Mouse (Mus musculus) gastrocnemius, postnatal 10 days (tissue): ENCODE measurements around the gene Crocc2. TPM values are rescaled to one million over a fixed set of nuclear protein-coding genes. Genes with fewer than 3 reads are reported as not detected.
A peak's percentile ranks its signal among the peaks of the same experiment; 100 is the strongest.

ENCODE experiments used
- DNase-seq: peaks from one replicate; pipeline ENCODE4 v3.0.0; 2021; ENCODE audit warnings: mixed read lengths
- microRNA-seq, 2 experiments: library from miRNA; unstranded; fragments of <30 nt; microRNA quantifications; one replicate each; pipeline ENCODE4 v1.2.0; 2021
- total RNA-seq, 2 experiments: library from RNA; stranded (reverse); gene quantifications; 2 replicates each; pipeline ENCODE4 v1.2.3; 2021

The Crocc2 gene
- total RNA-seq, 2 experiments from 2014 or later, result 0.05 TPM; not detected in 1

DNA sequence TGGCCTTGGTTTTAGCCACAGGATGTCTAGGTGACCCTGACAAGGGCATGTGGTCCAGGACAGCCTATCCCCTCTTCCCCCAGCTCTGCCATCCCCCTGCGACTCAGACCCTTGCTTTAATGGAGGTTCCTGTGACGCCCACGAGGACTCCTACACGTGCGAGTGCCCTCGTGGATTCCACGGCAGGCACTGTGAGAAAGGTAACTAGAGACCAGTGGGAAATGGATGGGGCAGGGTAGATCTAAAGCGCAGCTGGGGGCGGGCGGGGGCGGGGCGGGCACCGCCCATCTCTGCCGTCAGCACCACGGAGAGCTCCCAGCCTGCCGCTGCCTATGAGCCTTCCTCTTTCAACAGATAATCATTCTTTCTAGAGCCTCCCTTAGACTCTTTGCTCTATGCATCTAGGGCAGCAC lies 103.9 kb downstream of the Crocc2 start:
- peak; percentile 32 for DNase-seq

DNA sequence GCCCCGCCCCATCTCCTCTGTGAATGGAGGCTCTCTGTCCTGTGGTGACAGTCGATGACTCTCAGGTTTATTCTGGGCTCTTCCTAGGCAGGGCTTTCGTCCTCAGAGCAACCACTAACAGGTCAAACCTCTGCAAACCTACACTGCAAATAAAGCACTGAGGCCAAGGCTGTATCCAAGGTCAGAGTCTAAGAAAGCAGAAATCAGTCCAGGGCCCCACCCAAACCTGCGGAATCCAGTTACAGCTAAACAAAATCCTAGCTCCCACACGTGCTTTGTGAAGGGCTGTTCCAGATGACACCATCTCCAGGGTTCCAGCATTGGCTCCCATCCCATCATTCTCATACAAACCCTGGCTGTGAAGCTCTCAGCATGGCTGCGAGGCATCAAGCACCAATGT lies 107.0 kb downstream of the Crocc2 start:
- DNase-seq, result no peak

DNA sequence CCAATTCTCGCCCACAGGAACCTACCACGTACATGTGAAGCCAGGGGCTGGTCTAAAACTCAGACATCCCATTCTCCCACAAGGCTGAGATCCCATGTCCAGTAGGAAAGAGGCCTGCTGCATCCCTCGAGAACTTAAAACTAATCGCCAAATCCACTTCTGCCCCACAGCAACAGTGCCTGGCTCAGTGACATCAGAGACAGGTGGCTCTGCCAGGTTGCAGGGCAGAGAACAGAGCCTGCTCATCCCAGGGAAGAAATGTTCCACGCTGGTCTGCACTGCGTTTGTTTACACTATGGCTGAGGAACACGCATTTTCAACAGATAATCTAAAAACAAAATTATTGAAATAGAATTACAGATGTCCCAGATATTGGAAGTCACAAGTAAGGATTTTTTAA lies 108.5 kb downstream of the Crocc2 start:
- DNase-seq, result no peak

Small RNA genes lying within 50 kb of the gene (microRNA-seq; reads per million reads assigned to microRNA genes)
- gene Mir6901, result 0.25 to 0.64 reads per million in 2 experiments

Other genes with a start within 250 kb of the Crocc2 start
- 1 to 10 TPM; 5.5 to 7.9 TPM for gene Capn10, start 234.3 kb upstream of the Crocc2 start, total RNA-seq
- under 1 TPM; 0.12 to 0.56 TPM for gene Gpr35, start 217.9 kb upstream of the Crocc2 start, total RNA-seq
- gene Aqp12, start 162.4 kb upstream of the Crocc2 start, total RNA-seq, result not detected
- 1 to 10 TPM; 4.7 to 6.3 TPM for gene Kif1a, start 66.8 kb upstream of the Crocc2 start, total RNA-seq
- gene Agxt, start 33.5 kb upstream of the Crocc2 start, total RNA-seq, result under 1 TPM in 1 of 2 experiments, not detected in 1; 0.23 TPM
- not detected for gene 2310007B03Rik, start 7.8 kb upstream of the Crocc2 start, total RNA-seq
- 1 to 10 TPM; 5.9 to 9.7 TPM for gene Sned1, start 67.1 kb downstream of the Crocc2 start, total RNA-seq
- gene Mterf4, start 137.2 kb downstream of the Crocc2 start, total RNA-seq, result 10 to 100 TPM in 1 of 2 experiments, 1 to 10 TPM in 1; 9.9 to 10.2 TPM
- gene Ppp1r7, start 174.1 kb downstream of the Crocc2 start, total RNA-seq, result 10 to 100 TPM; 17.6 to 23.7 TPM
- 1 to 10 TPM; 2.1 to 3.0 TPM for gene Pask, start 174.8 kb downstream of the Crocc2 start, total RNA-seq
- gene Ano7, start 205.2 kb downstream of the Crocc2 start, total RNA-seq, result not detected